12 mouse cellular contexts compared by ENCODE assay signal in genomic region chr13:54805134-54805838, GRCm38 (mm10). TPM values are rescaled to one million over a fixed set of nuclear protein-coding genes. Genes with fewer than 3 reads are reported as not detected.
A peak's percentile ranks its signal among the peaks of the same experiment; 100 is the strongest.
DNase-seq lines count a peak whose midpoint lies in the region; TF ChIP-seq lines count a peak whose summit lies in the region.
"Had no signal": no experiment of that assay in that cellular context is flagged by ENCODE, and none has a peak within 500 bp of the region (broad histone marks: within the 10 kb centered on the region; RNA-seq: fewer than 3 reads in every experiment).

No protein-coding gene starts in this region.

- H3K27me3 ChIP-seq in heart, adult 2 months (ENCODE audit: control insufficient read depth, insufficient read depth, low read length): no peaks in the 10 kb centered on the region; the same call in 1 of the 2 replicates
- H3K27me3 ChIP-seq in ES-Bruce4 (ENCODE audit: control insufficient read depth, insufficient read depth, low read length, poor library complexity, severe bottlenecking): no peaks in the 10 kb centered on the region
- H3K27me3 ChIP-seq in midbrain, embryonic 10.5 days (ENCODE audit: low read depth, poor library complexity, severe bottlenecking): peaks cover 54% of the 10 kb centered on the region

- no peak overlapping the region for H3K9ac ChIP-seq in heart, adult 2 months (ENCODE audit: low read depth, low read length)
- H3K9ac ChIP-seq in ES-Bruce4 (ENCODE audit: low read depth, poor library complexity, severe bottlenecking): no peak overlapping the region
- H3K9ac ChIP-seq: lung, embryonic 15.5 days had no signal

- TF ChIP-seq CTCF in heart, adult 2 months (IDR thresholded peaks at IDR 0.05): 0 out of 2 replicates have a peak, but pooled peaks have one; percentile 15
- peak; percentile 97 for TF ChIP-seq CTCF in ES-Bruce4 (IDR thresholded peaks at IDR 0.05; ENCODE audit: low read depth, low read length)
- TF ChIP-seq CTCF in cortical plate, adult 2 months (IDR thresholded peaks at IDR 0.05; ENCODE audit: extremely low read depth, insufficient read depth, low read length): peak; percentile 78

- no peak overlapping the region for H3K27ac ChIP-seq in heart, adult 2 months
- H3K27ac ChIP-seq in ES-Bruce4 (ENCODE audit: insufficient read depth, low read length): no peak overlapping the region
- H3K27ac ChIP-seq in cortical plate, adult 2 months (ENCODE audit: insufficient read depth, low read length): no peak overlapping the region
- H3K27ac ChIP-seq in midbrain, embryonic 10.5 days (replicated peaks): no peak overlapping the region
- H3K27ac ChIP-seq: lung, embryonic 15.5 days had no signal

- DNase-seq in heart, adult 2 months: no peak
- no peak for DNase-seq in heart, postnatal 4 days
- DNase-seq in midbrain, embryonic 10.5 days (ENCODE audit: low spot score): peak; percentile 62
- no peak for DNase-seq in urinary bladder, postnatal 25 days (ENCODE audit: low spot score)
- DNase-seq in thymus, postnatal 10 days (ENCODE audit: low spot score in 2 of 2): no peak
- DNase-seq in Muller cell, postnatal 12 days (ENCODE audit: inconsistent ontology term): no peak
- DNase-seq: heart, postnatal 10 days had no signal

- no peak for TF ChIP-seq POLR2A in heart, adult 2 months (IDR thresholded peaks at IDR 0.05; ENCODE audit: insufficient read depth, low read depth, low read length)
- no peak for TF ChIP-seq POLR2A in ES-Bruce4 (IDR thresholded peaks at IDR 0.05; ENCODE audit: insufficient read depth, low read length)
- no peak for TF ChIP-seq POLR2A in cortical plate, adult 2 months (IDR thresholded peaks at IDR 0.05; ENCODE audit: extremely low read depth, insufficient read depth, low read length)

- H3K9me3 ChIP-seq in ES-Bruce4 (replicated peaks; ENCODE audit: control insufficient read depth, insufficient read depth, low read length, poor library complexity, severe bottlenecking): no peaks in the 10 kb centered on the region
- H3K9me3 ChIP-seq in midbrain, embryonic 10.5 days (replicated peaks): no peaks in the 10 kb centered on the region
- H3K9me3 ChIP-seq: lung, embryonic 15.5 days had no signal

- H3K36me3 ChIP-seq in heart, adult 2 months (ENCODE audit: control insufficient read depth, insufficient read depth, low read length): no peaks in the 10 kb centered on the region
- H3K36me3 ChIP-seq in ES-Bruce4 (ENCODE audit: control insufficient read depth, insufficient read depth, low read length, poor library complexity, severe bottlenecking): no peaks in the 10 kb centered on the region
- no peaks in the 10 kb centered on the region for H3K36me3 ChIP-seq in midbrain, embryonic 10.5 days
- H3K36me3 ChIP-seq: lung, embryonic 15.5 days had no signal

- H3K4me1 ChIP-seq in heart, adult 2 months (ENCODE audit: control insufficient read depth, insufficient read depth, low read length): no peaks in the 10 kb centered on the region
- H3K4me1 ChIP-seq in ES-Bruce4 (ENCODE audit: control insufficient read depth, insufficient read depth, low read length): peaks cover 2% of the 10 kb centered on the region
- peaks cover 1% of the 10 kb centered on the region; the same call in 1 of the 2 replicates for H3K4me1 ChIP-seq in cortical plate, adult 2 months (ENCODE audit: control insufficient read depth, insufficient read depth, low read length)
- peaks cover 18% of the 10 kb centered on the region for H3K4me1 ChIP-seq in midbrain, embryonic 10.5 days
- H3K4me1 ChIP-seq: lung, embryonic 15.5 days had no signal

- no peak overlapping the region for H3K4me3 ChIP-seq in heart, adult 2 months
- H3K4me3 ChIP-seq in ES-Bruce4 (ENCODE audit: low read depth, low read length): no peak overlapping the region
- H3K4me3 ChIP-seq in cortical plate, adult 2 months (ENCODE audit: insufficient read depth, low read length): no peak overlapping the region
- no peak overlapping the region for H3K4me3 ChIP-seq in midbrain, embryonic 10.5 days
- H3K4me3 ChIP-seq: lung, embryonic 15.5 days had no signal

- WGBS in heart, adult 2 months: 37% methylated on average over 21 of the region's 21 CpGs
- 42% methylated on average over 21 of the region's 21 CpGs for WGBS in midbrain, embryonic 10.5 days

- no peaks in the 10 kb centered on the region for H3K79me2 ChIP-seq in heart, adult 2 months (replicated peaks; ENCODE audit: control insufficient read depth, insufficient read depth, low read length)

- intact Hi-C loops in heart, adult 2 months (cut with DNase I): no loop called here

- TF ChIP-seq EP300 in heart, adult 2 months (IDR thresholded peaks at IDR 0.05; ENCODE audit: insufficient read depth, low read depth, low read length): no peak
- no peak for TF ChIP-seq EP300 in ES-Bruce4 (IDR thresholded peaks at IDR 0.05; ENCODE audit: insufficient read depth, low read depth, low read length)

RNA-seq across cellular contexts. Expression of gene Tspan17, which starts 16.1 kb away (rescaled TPM):
- 10 to 100 TPM; 10.0 to 12.7 TPM for total RNA-seq in heart, adult 2 months (2021)
- 7.2 and 7.6 TPM in 2 replicates for polyA plus RNA-seq in heart, adult 2 months (2012; rRNA removed)
- total RNA-seq in heart, postnatal 4 days (2021): 10 to 100 TPM in 1 of 2 experiments, 1 to 10 TPM in 1; 9.1 to 12.8 TPM
- polyA plus RNA-seq in ES-Bruce4 (2011; ENCODE audit: insufficient read depth, insufficient read length, low read depth, missing spikeins): 7.0 and 12.3 TPM in 2 replicates
- 75.7 and 78.9 TPM in 2 replicates for polyA plus RNA-seq in cortical plate, adult 2 months (2012; rRNA removed)
- polyA plus RNA-seq in midbrain, embryonic 10.5 days (2016; fragmentation: Nextera tagmentation; extraction: Ambion mirVana): 12.9 and 20.6 TPM in 2 replicates

RNA-seq across cellular contexts. Expression of gene Eif4e1b, which starts 21.5 kb away (rescaled TPM):
- total RNA-seq in heart, adult 2 months (2021): not detected
- not detected in 2 replicates for polyA plus RNA-seq in heart, adult 2 months (2012; rRNA removed)
- total RNA-seq in heart, postnatal 4 days (2021): not detected
- not detected in 2 replicates for polyA plus RNA-seq in ES-Bruce4 (2011; ENCODE audit: insufficient read depth, insufficient read length, low read depth, missing spikeins)
- polyA plus RNA-seq in cortical plate, adult 2 months (2012; rRNA removed): not detected in 2 replicates
- not detected in 2 replicates for polyA plus RNA-seq in midbrain, embryonic 10.5 days (2016; fragmentation: Nextera tagmentation; extraction: Ambion mirVana)
- total RNA-seq: CH12.LX; heart, postnatal 10 days had no signal
- polyA plus RNA-seq: embryonic facial prominence, embryonic 11.5 days; lung, embryonic 15.5 days had no signal

RNA-seq across cellular contexts. Expression of gene Sncb, which starts 38.9 kb away (rescaled TPM):
- not detected for total RNA-seq in heart, adult 2 months (2021)
- 0.20 and 0.31 TPM in 2 replicates for polyA plus RNA-seq in heart, adult 2 months (2012; rRNA removed)
- total RNA-seq in heart, postnatal 4 days (2021): not detected
- polyA plus RNA-seq in ES-Bruce4 (2011; ENCODE audit: insufficient read depth, insufficient read length, low read depth, missing spikeins): 2.7 and 2.8 TPM in 2 replicates
- 734 and 773 TPM in 2 replicates for polyA plus RNA-seq in cortical plate, adult 2 months (2012; rRNA removed)
- polyA plus RNA-seq in midbrain, embryonic 10.5 days (2016; fragmentation: Nextera tagmentation; extraction: Ambion mirVana): 1.5 TPM in 2 replicates
- total RNA-seq: CH12.LX; heart, postnatal 10 days had no signal

RNA-seq across cellular contexts. Expression of gene Gprin1, which starts 55.6 kb away (rescaled TPM):
- total RNA-seq in heart, adult 2 months (2021): not detected
- polyA plus RNA-seq in heart, adult 2 months (2012; rRNA removed): 0.03 TPM in 1 of 2 replicates, not detected in the other
- total RNA-seq in heart, postnatal 4 days (2021): under 1 TPM; 0.10 to 0.11 TPM
- polyA plus RNA-seq in ES-Bruce4 (2011; ENCODE audit: insufficient read depth, insufficient read length, low read depth, missing spikeins): not detected in 2 replicates
- 57.2 and 62.1 TPM in 2 replicates for polyA plus RNA-seq in cortical plate, adult 2 months (2012; rRNA removed)
- 0.88 and 1.1 TPM in 2 replicates for polyA plus RNA-seq in midbrain, embryonic 10.5 days (2016; fragmentation: Nextera tagmentation; extraction: Ambion mirVana)
- total RNA-seq: CH12.LX had no signal

Comparison
In these comparisons a context has a peak if more than half of its experiments do, and no peak if none do; other contexts are left out.
1. CTCF ChIP-seq: peak in every context shown above with its lines; median percentile 97 in ES-Bruce4; 78 in cortical plate, adult 2 months; 15 in heart, adult 2 months.
2. RNA of gene Sncb, which starts 38.9 kb away (polyA plus RNA-seq): 734 to 773 TPM in cortical plate, adult 2 months; 2.7 to 2.8 TPM in ES-Bruce4, 1.5 TPM in midbrain, embryonic 10.5 days and 0.20 to 0.31 TPM in heart, adult 2 months; every median in the first group is over 100 times any median in the second.